Mouse (Mus musculus) liver, embryonic 16.5 days (tissue): ENCODE data around the gene Scrt2. TPM values are rescaled to one million over a fixed set of nuclear protein-coding genes. Genes with fewer than 3 reads are reported as not detected.

Experiments
- ATAC-seq: fragments of 200-750 bp; cut with Nextera tagmentation; 2 replicates; pipeline ENCODE4 v1.8.0; 2017; ENCODE audit warnings: low read depth, mild to moderate bottlenecking, moderate number of reproducible peaks, moderate library complexity
- H3K27ac ChIP-seq: fragments of 300-500 bp; sonication (generic); 2 replicates; pipeline ENCODE4 v1.5.1; 2014; ENCODE audit warnings: mild to moderate bottlenecking, low read length
- H3K27me3 ChIP-seq: fragments of 300-500 bp; sonication (generic); 2 replicates; pipeline ENCODE4 v1.6.1; 2014; ENCODE audit warnings: low read depth, low read length, mixed read lengths; ENCODE audit not compliant: control insufficient read depth, insufficient read depth
- H3K36me3 ChIP-seq: fragments of 300-500 bp; sonication (generic); 2 replicates; pipeline ENCODE4 v1.6.1; 2014; ENCODE audit warnings: mild to moderate bottlenecking; ENCODE audit not compliant: control insufficient read depth, insufficient read depth
- H3K4me1 ChIP-seq: fragments of 300-500 bp; sonication (generic); 2 replicates; pipeline ENCODE4 v1.6.1; 2014; ENCODE audit warnings: low read depth, low read length, mixed read lengths; ENCODE audit not compliant: control insufficient read depth
- H3K4me2 ChIP-seq: fragments of 300-500 bp; sonication (generic); 2 replicates; pipeline ENCODE4 v1.6.1; 2014; ENCODE audit warnings: low read depth, low read length, mixed read lengths
- H3K4me3 ChIP-seq: fragments of 300-500 bp; sonication (generic); 2 replicates; pipeline ENCODE4 v1.5.1; 2014; ENCODE audit warnings: low read depth, mild to moderate bottlenecking, low read length
- H3K9ac ChIP-seq: fragments of 300-500 bp; sonication (generic); 2 replicates; pipeline ENCODE4 v1.6.1; 2014; ENCODE audit warnings: low read depth, low read length
- H3K9me3 ChIP-seq: fragments of 300-500 bp; sonication (generic); replicated peaks from 2 replicates; pipeline ENCODE4 v1.6.1; 2016; ENCODE audit warnings: low read length; ENCODE audit not compliant: control insufficient read depth
- WGBS: fragments of 180-500 bp; shearing (Covaris S2); extraction: QIAGEN DNeasy Blood & Tissue Kit; methylation state at CpG from one replicate; pipeline ENCODE4 v1.1.7; 2014; ENCODE audit not compliant: insufficient replicate concordance; 5-methylcytosine and 5-hydroxymethylcytosine counted together
- polyA plus RNA-seq: library from polyadenylated mRNA; unstranded; fragments of >200 nt; fragmentation: Nextera tagmentation; extraction: Ambion mirVana; gene quantifications from 2 replicates; pipeline ENCODE4 v1.2.1, GENCODE M21; 2015

The Scrt2 gene
- polyA plus RNA-seq, result not detected in 2 replicates

DNA sequence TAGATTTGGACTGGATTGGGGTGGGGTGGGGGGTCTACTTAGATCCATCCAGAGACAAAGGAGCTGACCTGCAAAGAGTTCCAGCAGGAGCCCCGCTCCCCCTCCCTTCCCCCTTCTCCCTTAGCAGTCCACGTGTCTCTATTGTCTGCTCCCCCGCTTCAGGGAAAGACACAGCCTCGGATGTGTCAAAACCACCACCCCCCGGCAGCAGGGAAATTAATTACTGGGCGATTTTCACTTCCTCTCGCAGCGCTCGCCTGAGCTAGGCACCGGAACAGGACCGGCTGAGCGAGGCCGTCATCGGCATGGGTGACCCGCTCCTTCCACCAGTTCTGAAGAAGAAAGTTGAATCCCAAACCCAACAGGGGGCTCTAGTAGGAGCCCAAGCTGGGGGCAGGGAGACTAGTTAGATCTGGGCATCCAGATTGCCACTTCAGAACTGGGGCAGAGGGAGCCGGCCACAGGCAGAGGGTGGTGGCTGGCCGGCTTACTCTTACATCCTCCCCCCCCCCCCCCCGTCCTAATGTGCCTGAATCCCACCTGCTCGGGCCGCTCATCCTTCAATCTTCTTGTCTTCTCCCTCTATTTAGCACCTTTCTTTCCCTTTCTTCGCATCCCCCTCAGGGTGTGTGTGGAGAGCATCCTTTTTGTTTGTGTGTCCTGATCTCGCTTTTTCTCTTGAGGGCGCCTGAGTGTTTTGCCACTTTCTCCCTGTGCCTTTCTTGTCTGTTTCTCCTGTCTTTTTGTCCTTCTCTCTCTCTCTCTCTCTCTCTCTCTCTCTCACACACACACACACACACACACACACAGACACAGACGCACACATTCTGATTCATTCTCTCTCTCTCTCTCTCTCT is at the start of gene Scrt2:
Gene Scrt2, plus strand, starts transcription at position 845 of the 857 bp plus-strand sequence.
- H3K36me3 ChIP-seq, result no peaks in the 10 kb centered on the region
- peaks cover 3% of the 10 kb centered on the region for H3K4me1 ChIP-seq
- ATAC-seq, result no peak
- H3K9ac ChIP-seq, result no peak within 1 kb of the TSS
- H3K27me3 ChIP-seq, result peaks cover 59% of the 10 kb centered on the region
- H3K27ac ChIP-seq, result no peak within 1 kb of the TSS
- peak within 1 kb of the TSS; percentile 31 for H3K4me3 ChIP-seq
- no peaks in the 10 kb centered on the region for H3K9me3 ChIP-seq
- WGBS, result 4% methylated on average over 23 of the region's 24 CpGs
- peak within 1 kb of the TSS; percentile 26; the same call in 1 of the 2 replicates for H3K4me2 ChIP-seq

DNA sequence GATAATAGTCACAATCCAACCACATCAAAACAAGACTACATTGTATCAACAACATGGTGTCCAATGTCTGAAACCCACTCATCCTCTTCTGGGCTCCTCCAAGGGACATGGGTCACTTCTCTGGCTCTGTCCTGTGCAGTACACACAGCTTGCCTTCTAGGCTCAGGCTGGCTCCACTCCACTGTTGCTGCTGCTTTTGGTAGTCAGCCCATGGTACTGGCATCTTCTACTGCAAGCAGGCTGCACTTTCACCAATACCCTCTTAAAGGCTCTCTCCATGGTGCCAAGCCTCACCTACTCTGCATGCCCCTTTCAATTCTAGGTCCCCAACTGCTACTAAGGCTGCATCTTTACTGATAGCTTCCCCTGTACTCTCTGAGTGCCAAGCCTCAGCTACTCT is 41.2 kb upstream of the Scrt2 start:
- no peak for ATAC-seq
- Histone ChIP-seq H3K27ac (no peak overlapping the region), H3K36me3 (no peaks in the 10 kb centered on the region), H3K9ac (no peak overlapping the region), H3K4me3 (no peak overlapping the region), H3K9me3 (no peaks in the 10 kb centered on the region), H3K27me3 (no peaks in the 10 kb centered on the region), H3K4me1 (no peaks in the 10 kb centered on the region), H3K4me2 (no peak overlapping the region)

DNA sequence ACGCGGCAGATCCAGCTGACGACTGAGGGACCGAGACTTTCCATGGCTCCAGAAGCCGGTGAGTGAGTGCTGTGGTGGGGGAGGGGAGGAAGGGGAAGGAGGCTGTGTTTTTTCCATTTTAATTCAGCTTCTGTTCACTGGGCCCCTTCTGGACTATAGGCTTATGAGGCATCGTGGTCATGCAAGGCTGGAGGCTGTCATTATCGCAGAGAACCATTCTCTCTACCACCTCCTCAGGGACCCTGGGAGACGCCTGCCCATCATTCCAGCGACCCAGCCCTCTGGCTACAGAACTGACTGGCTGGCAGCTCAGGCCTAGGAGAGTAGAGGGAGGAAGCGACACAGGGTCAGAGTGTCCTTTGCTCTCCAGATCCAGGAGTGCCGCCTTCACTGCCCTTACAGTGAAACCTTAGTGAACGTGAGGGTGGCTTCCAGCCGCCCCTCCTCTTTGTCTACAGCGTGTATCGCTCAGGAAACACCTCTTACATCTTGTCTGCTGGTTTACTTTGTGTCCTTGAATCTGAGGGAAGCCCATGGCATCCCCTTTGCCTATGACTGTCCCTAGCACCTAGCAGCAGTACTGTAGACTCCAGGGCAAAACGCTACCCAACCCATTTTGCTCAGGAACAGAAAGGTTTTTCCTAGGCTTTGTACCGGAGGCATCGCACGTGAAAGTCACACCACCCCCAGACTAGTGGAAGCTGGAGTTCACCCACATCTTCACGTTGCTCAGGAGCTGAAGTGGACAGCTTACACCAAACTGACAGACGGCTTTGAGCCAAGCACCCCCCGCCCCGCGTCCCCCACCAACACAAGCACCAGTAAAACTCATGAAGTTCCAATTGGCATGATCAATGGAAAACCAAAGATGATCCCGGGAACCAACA is 34.0 kb upstream of the Scrt2 start:
- Histone ChIP-seq H3K36me3 (no peaks in the 10 kb centered on the region), H3K9me3 (no peaks in the 10 kb centered on the region), H3K27me3 (peaks cover 51% of the 10 kb centered on the region), H3K27ac (no peak overlapping the region), H3K9ac (no peak overlapping the region), H3K4me2 (no peak overlapping the region), H3K4me1 (peaks cover 7% of the 10 kb centered on the region), H3K4me3 (no peak overlapping the region)
- no peak for ATAC-seq
- 3% methylated on average over 25 of the region's 25 CpGs for WGBS

DNA sequence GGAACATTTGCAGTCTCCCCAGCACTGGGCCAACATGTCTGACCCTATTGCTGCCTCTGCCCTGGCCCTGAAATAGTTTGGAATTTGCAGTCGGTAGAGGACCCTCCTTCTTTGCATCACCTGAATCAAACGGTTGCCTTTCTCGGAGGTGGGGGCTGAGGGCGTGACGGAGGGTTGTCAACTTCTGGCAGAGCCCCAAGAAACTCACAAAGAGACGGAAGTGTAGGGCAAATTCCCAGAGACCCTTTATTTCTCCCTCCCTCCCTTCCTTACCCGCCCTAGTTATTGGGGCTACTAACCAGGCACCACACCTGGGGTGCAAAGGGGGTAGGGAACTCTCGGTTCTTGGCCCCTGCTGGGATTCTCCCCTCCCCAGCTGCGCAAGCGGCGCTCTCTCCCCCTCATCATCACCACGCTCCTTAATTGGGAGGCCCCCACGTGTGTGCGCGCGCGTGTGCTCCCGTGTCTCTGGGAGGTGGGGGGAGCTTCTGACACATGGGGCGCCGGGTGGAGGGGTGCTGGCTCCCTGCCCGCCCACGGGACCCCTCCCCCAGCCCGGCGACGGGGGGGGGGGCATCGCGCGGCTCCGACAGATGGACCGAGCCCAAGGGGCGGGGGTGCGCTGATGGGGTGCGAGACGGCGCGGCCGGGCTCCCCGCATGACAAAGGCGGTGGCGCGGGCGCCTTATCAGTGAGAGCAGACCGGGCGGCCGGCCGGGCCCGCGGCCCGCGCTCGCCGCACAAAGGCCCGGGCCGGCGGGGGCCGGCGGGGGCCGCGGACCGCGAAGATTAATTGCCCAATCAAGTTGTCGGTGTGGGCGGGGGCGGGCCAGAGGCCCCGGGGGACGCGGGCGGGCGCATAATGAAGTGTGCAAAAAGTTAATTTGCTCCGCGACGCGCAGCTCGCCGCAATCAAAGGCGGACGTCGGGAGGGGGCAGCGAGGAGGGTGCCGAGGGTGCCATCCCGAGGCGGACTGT is 33.0 kb upstream of the Scrt2 start:
- H3K9ac ChIP-seq, result no peak overlapping the region
- no peaks in the 10 kb centered on the region for H3K36me3 ChIP-seq
- ATAC-seq, result no peak
- peaks cover 57% of the 10 kb centered on the region for H3K27me3 ChIP-seq
- H3K27ac ChIP-seq, result no peak overlapping the region
- no peaks in the 10 kb centered on the region for H3K9me3 ChIP-seq
- under 1% methylated on average over 78 of the region's 82 CpGs for WGBS
- peak overlapping the region; percentile 51 for H3K4me2 ChIP-seq
- H3K4me3 ChIP-seq, result peak overlapping the region; percentile 38
- peaks cover 7% of the 10 kb centered on the region for H3K4me1 ChIP-seq

DNA sequence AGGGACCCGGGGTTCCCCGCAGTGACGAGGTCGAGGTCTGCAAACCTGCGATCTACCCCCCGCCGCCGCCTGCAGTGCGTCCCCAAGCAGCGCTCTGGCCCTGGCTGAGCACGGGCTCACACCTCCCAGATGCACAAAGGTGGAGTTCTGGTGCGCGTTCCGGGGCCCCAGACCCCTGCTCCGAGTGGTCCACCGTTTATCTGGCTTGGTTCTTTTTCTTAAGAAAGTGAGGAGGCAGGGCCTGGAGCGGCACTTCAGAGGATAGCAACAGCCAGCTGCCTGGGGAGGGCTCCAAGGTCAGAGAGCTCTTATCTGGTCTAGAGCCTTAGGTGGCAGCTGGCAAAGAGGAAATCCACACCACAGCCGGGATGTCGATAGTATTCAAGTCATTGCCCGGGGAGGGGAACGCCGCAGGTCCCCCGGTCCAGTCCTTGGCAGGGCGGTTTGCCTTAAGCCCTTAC is 32.3 kb upstream of the Scrt2 start:
- H3K4me3 ChIP-seq, result peak overlapping the region; percentile 38
- no peak overlapping the region for H3K9ac ChIP-seq
- WGBS, result 0% methylated on average over 24 of the region's 24 CpGs

DNA sequence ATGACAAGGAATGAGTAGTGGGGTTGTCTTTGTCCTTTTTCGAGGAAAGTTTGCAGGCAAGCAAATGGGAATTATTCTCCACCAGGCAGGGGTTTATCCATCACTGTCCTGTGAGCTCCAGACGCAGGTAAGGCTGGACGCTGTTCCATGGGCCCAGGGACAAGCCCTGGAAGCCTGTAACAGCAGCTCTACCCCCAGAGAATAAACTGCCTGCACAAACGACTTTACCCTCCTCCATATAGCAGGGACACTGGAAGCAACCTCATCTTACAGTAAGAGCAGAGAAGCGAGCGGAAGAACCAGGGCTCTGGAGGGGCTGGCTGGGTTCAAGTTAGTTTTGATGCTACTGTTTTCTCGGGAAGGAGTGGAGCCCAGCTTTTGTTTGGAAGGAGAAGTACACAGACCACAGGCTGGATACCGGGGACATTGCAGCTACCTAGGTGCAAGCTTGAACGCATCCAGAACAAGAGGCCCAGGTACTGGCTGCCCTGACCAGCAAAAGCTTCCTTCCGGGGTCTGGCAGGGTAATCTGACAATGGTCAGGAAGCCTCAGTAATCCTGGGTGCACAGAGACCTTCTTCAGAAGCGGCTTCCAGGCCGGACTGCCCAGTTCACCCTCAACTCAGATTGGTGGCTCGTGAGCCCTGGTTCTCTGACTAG is 31.6 kb upstream of the Scrt2 start:
- H3K27ac ChIP-seq, result no peak overlapping the region
- H3K4me2 ChIP-seq, result no peak overlapping the region
- no peak for ATAC-seq
- peaks cover 64% of the 10 kb centered on the region for H3K27me3 ChIP-seq
- no peak overlapping the region for H3K9ac ChIP-seq
- peaks cover 7% of the 10 kb centered on the region for H3K4me1 ChIP-seq
- H3K4me3 ChIP-seq, result no peak overlapping the region
- no peaks in the 10 kb centered on the region for H3K9me3 ChIP-seq
- H3K36me3 ChIP-seq, result no peaks in the 10 kb centered on the region
- 7% methylated on average over 13 of the region's 13 CpGs for WGBS

More for the DNA sequence above, 32.3 kb upstream of the Scrt2 start:
- Histone ChIP-seq H3K27ac (no peak overlapping the region), H3K4me2 (peak overlapping the region; percentile 51), H3K36me3 (no peaks in the 10 kb centered on the region), H3K9me3 (no peaks in the 10 kb centered on the region), H3K4me1 (peaks cover 7% of the 10 kb centered on the region), H3K27me3 (peaks cover 62% of the 10 kb centered on the region)
- no peak for ATAC-seq

DNA sequence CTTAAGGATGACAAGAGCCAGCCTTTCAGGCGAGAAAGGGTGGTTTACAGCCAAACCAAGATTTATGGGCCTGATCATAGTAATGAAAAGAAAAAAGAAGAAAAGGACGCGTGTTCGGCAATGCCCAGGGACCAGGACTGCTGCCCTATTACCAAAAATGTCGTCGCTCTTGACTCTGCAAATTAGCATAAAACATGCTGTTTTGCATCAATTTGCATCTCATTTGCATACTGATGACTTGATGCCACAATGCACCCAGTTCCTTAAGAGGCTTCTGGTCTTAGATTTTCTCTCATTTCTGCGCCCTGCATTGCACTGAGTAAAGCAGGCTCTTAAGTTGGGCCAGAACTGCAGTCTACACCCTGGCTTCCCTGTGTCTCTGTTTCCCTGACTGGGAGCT is 31.0 kb upstream of the Scrt2 start:
- H3K27me3 ChIP-seq, result peaks cover 64% of the 10 kb centered on the region
- no peaks in the 10 kb centered on the region for H3K36me3 ChIP-seq
- no peak for ATAC-seq
- H3K9ac ChIP-seq, result no peak overlapping the region
- no peak overlapping the region for H3K4me3 ChIP-seq
- 7% methylated on average over 7 of the region's 7 CpGs for WGBS
- H3K27ac ChIP-seq, result no peak overlapping the region
- H3K9me3 ChIP-seq, result no peaks in the 10 kb centered on the region
- no peak overlapping the region for H3K4me2 ChIP-seq
- H3K4me1 ChIP-seq, result peaks cover 7% of the 10 kb centered on the region

DNA sequence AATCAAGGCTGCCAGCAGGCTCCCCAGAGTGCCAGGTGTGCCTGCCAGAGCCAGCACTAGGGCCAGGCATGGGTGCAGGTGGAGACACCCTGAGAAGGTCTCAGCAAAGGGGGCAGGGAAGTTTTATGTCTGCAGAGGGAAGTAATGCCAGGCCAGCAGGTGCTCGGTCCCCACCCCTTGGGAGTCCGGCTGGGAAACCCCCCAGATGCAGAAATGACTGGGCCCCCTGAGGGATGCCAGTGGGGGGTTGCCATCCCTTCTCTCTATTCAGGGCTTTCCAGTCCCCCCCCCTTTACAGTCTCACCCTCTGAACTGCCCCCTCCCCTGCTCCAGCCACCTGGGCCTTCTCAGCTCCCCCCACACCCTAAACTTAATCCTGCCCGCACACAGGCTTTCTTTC is 29.3 kb upstream of the Scrt2 start:
- no peak overlapping the region for H3K9ac ChIP-seq
- H3K4me3 ChIP-seq, result no peak overlapping the region
- no peak overlapping the region for H3K27ac ChIP-seq
- ATAC-seq, result no peak
- H3K9me3 ChIP-seq, result no peaks in the 10 kb centered on the region
- H3K36me3 ChIP-seq, result no peaks in the 10 kb centered on the region
- peaks cover 7% of the 10 kb centered on the region for H3K4me1 ChIP-seq
- no peak overlapping the region for H3K4me2 ChIP-seq
- H3K27me3 ChIP-seq, result peaks cover 58% of the 10 kb centered on the region
- 43% methylated on average over 3 of the region's 3 CpGs for WGBS
